Mouse (Mus musculus) retina, embryonic 14.5 days (tissue): ENCODE data around the gene Stk11ip.
A peak's percentile ranks its signal among the peaks of the same experiment; 100 is the strongest.

ENCODE experiments used
- DNase-seq: peaks from one replicate; pipeline ENCODE4 v3.0.0-alpha.2; 2015; ENCODE audit warnings: low spot score

Stk11ip gene

DNA sequence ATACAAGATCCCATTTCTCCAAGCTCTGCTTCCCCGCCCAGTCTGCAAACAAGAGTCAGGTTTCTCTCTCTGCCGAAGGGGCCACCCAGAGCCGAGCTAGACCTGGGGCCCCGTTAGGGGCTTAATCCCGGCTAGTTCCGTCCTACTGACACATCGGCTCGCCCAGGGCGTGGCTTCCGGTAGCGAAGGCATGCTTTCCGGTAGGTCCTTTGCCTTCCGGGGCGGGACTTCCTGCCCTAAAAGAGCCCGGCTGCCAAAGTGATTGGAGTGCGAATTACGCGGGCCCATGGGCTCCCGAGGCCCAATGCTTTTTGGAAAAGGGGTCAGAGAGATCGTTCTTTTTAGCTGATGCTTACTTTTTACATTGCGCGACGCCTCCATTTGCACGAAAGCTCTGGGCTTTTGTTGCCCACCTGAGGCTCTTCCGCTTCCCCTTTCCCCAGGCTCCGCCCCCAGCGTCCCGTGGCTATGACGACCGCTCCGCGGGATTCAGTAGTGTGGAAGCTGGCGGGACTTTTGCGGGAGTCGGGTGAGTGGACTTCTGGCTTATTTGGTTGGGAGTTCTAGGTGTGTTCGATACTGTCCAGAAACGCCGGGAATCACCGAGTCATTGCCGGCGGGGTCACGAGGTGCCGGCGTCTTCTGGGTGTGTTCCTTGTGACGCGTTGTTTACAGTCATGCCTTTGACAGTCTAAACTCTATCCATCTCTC is at the start of gene Stk11ip:
Stk11ip (plus strand) TSS at position 209 of the 711 bp plus-strand sequence.
- peak; percentile 98 for DNase-seq

- no peak for DNase-seq
Measured at GRCm38 (mm10) chr1:75476441-75476840, 44.9 kb upstream of the Stk11ip start.

DNA sequence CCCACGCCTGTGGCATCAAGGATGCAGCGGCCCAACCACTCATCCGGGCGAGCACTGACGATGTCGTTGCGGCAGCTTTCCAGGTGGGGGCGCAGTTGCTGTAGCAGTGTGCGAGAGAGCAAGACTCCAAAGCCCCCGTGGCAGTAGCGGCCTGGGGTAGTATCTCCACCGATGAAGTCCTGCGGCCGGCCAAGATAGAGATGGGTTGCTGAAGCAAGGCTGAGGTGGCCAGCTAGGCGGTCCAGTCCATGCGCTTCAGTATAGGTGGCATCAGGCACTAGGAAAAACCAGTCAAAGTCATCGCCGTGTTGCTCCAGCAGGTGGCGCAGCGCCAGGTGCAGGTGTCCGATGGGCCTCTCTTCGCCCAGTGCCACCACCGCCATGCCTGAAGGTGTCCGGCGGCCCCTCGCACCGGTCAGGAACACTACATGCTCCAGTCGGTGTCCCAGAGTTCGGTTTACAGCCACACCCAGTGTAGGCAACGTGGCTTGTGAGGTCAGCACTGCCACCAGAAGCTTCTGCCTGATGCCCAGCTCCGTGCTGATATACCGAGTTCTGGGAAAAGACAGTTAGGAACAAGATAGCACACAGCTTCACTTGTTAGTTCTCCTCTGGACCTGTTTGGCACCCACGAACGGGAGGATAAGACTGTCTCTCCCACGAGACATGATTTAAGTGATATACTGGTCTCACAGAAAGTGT is 43.9 kb upstream of the Stk11ip start:
- DNase-seq: peak; percentile 92

DNA sequence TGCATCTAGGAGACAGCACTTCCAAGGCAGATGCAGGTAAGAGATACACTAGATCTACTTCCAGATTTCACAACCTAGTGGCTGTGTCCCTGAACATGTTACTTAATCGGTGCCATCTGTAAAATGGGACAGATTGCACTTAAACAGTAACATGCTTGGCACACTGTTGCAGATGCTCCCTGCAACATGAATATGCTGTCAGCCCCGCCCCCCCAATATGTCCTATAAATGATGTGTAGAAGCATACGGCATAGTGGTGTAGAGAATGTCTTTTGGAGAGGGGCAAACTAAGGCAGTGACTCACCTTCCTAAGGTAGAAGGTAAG is 43.4 kb upstream of the Stk11ip start:
- DNase-seq: no peak

DNA sequence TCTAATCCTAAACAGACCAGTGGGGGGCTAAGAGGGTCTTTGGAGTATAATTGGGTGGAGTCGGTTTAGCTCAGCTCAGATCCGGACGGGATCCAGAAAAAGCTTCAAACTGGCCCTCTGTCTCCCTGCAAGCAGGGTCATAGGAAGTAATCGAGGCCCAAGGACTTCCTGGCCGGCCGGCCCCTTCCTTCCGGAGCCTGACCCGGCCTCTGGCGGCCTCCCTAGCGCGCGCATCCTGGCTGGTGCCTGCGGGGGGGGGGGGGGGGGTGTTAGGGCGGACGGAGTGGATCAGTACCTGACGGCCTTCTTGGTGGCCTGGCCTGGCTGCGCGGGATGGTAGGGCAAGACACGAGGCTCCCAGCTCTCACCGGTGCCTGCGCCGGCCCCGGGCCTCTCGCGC is 42.8 kb upstream of the Stk11ip start:
- DNase-seq: no peak

- DNase-seq: peak; percentile 98
Measured at GRCm38 (mm10) chr1:75478916-75479634, 42.3 kb upstream of the Stk11ip start, which contains the start of the genes Chpf and Tmem198. Gene Chpf (minus strand): TSS chr1:75479307. Gene Tmem198 (plus strand): TSS chr1:75479532.

DNA sequence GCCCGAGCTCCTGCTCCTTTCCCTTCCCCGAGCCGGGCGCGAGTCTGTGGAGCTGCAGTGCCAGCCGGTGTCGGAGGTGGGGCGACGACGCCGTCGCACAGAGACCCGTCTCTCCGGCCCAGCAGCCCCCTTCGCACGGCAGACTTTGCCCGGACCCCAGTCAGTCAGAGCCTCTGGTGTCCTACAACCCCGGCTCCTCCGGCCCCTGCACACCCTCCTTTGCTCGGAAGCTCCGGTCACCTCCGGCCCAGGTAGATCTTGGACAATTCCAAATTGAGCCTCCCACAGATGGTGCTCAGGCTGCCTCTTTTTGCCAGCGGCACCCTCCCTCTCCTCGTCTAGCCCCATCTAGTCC is 41.7 kb upstream of the Stk11ip start:
- DNase-seq: no peak

GRCm38 (mm10) chr1:75480036-75480435 is 41.3 kb upstream of the Stk11ip start:
- DNase-seq: no peak

- DNase-seq: no peak
Measured at GRCm38 (mm10) chr1:75480735-75481134, 40.6 kb upstream of the Stk11ip start.

- no peak for DNase-seq
Measured at GRCm38 (mm10) chr1:75486561-75486960, 34.8 kb upstream of the Stk11ip start.

GRCm38 (mm10) chr1:75487040-75487404 is 34.3 kb upstream of the Stk11ip start:
- DNase-seq: no peak

DNA sequence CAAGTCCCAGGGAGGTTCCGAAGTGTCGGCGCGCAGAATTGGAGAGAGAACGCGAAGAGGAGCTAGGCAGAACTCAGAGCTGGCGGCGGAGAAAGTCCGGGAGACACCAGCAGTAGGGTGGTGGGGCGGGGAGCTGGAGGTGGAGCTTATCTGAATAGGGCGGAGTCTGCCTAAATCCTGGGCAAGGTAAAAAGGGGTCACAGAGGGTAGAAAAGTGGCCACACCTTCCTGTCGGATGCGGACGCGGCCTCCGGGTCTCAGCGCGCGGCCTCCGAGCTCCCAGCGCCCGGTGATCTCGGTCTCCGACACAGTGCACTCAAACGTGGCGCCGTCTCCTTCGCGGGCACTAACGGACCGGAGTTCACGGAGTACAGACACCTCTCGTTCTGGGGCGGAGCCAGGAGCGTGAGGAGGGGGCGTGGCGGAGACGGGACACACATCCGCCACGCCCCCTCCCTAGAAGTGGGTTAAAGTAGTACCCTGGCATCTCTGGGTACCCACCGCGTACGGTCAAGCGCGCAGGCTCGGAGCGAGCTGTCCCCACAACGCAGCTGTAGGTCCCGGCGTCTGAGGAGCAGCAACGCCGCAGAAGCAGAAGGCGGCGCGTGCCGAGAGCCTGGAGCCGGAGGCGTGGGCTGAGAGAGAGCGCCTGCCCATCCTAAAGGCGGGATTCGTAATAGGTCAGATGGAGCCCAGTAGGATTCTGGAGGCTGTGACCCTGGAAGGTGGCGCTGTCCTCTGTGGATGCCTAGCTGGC is 33.7 kb upstream of the Stk11ip start:
- DNase-seq: peak; percentile 80

DNA sequence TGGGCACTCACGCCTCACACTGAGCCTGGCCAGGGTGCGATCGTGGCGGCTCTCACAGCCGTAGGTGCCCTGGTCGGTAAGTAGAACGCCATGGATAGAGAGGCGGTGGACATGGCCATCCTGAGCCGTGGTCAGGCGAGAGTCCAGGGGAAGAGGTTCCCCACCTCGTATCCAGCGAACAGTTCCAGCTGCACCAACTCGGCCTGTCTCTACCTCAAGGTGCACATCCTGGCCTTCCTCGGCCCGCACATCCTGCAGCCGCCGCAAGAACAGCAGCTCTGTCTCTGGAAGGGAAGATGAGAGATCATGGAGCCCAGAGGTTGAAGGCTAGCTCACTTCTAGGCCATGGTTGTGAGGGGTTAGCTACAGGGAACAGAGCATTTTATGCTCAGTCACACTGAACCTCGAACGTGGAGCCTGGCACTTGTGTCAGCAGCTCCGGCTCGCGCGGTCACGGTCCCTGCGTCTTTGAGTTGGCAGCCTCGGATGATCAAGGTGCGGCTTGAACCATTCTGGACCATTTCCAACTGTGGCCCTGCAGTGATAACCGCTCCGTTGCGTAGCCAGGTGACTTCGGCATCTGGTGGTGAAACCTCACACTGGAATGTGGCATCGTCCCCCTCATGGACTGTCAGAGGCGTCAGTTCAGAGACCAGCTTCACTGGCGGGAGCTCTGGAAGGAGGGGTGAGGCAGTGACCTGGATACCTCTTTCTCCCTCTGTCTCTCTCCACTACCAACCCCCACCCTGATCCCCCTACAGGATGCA is 30.4 kb upstream of the Stk11ip start:
- no peak for DNase-seq

DNA sequence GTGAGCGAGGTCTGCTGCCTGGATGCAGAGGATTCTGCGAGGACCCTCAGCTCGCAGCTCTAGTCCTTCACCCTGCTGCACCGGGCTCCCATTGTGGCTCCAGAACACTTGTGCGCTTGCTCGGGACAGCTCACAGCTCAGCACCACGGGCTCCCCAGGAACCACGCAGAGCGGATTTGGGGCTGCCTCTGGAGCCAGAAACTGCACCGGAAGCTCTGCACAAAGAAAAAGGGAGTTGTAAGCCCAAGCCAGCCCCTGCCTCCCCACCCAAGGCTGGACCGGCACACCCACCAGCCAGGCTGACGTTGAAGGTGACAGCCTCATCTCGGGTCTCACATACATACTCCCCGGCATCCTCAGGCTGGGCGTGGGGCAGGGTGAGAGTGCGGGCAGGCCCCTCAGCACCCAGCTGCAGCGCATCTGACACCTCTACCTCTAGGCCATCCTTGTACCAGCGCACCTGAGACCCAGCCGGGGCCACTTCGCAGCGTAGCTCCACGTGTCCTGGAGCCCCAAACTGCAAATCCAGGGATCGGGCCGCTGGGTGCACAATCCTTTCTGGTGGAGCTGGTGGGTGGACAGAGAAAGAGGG is 28.7 kb upstream of the Stk11ip start:
- no peak for DNase-seq

DNA sequence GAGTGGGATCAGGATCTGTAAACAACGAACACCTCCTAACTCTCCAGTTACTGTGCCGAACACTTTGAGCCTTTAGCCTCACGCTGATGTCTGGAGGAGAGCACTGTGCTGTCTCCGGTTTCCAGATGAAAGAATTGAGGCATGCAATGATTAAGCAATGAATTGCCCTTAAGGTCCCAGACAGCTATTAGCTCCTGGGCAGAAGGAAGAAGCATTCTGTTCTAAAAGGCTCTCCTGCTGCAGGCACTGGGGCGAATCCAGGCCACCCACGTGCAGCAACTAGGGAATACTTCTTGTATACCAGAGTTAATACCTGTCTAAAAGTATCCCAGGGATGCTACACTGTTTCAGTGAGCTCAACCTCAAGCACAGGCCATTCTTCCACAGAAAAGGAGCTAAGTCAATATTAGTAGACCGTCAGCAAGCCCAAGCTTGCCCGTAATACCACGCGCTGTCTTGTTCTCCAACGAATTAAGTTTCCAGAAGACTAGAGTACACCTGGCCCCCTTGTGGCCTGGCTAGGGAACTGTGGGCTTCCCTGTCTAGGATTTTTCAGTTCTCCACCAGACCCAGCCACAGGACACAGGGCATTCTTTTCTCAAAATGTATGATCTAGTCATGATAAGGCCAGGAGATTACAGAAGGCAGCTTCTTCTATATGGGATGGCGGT is 26.3 kb upstream of the Stk11ip start:
- peak; percentile 81 for DNase-seq

DNA sequence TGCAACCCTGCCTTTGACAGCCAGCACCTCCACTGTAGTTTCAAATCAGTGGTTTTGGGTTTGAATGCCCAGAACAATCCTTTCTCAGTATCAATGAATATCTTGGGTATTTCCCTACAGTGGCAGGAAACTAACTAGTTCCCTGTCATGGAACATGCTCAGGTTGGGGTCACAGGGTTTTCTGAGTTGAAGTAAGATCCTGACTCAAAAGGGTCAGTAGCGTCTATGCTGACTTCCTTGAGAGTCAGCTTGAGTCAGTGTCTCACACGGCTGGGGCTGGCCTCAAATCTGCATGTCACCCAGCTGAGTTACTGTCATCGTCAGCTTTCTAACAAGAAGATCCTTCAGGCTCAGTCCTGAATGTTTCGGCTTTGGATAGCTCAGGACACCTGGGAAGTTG is 22.4 kb upstream of the Stk11ip start:
- no peak for DNase-seq

- DNase-seq: no peak
Measured at GRCm38 (mm10) chr1:75499441-75499840, 21.9 kb upstream of the Stk11ip start.

- no peak for DNase-seq
Measured at GRCm38 (mm10) chr1:75501905-75502304, 19.4 kb upstream of the Stk11ip start.

DNA sequence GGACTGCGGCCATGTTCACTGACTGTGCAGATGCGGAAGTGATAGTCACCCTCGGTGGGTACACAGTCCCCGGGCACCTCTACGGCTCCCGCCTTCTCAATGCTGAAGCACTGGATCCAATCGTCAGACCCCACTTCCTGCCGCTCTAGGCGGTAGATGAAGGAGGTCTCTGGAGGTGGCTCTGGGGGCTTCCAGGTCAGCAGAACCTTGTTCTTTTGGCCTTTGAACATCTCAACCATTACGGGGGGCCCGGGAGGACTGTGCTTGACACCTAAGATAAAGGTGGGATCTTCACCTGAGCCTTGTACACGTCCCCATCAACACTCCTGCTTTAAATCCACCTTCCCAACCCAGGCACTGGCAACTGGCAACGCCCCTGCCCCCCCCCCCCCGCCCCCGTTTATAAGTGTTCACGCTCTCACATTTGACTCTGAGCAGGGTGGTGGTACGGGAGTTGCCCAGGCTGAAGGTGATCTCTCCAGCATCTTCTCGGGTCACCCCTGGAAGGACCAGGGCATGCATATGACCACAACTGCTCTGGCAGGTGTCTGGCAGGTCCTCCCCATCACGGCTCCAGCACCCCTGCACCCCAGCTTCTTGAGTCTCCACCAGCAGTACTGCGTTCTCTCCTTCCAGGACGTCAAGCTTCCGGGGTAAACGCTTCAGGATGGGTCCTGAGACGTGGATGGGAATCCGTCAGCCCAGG is 18.2 kb upstream of the Stk11ip start:
- no peak for DNase-seq

- no peak for DNase-seq
Measured at GRCm38 (mm10) chr1:75503651-75503980, 17.7 kb upstream of the Stk11ip start.
